Mouse (Mus musculus) urinary bladder, adult 18-20 months (tissue): ENCODE measurements around the gene Fancd2.

ENCODE experiments used
- DNase-seq, 2 experiments: peaks; one replicate each; pipeline ENCODE4 v3.0.0; 2022; ENCODE audit warnings: low spot score in 2 of 2, mixed read lengths in 2 of 2

The Fancd2 gene

DNA sequence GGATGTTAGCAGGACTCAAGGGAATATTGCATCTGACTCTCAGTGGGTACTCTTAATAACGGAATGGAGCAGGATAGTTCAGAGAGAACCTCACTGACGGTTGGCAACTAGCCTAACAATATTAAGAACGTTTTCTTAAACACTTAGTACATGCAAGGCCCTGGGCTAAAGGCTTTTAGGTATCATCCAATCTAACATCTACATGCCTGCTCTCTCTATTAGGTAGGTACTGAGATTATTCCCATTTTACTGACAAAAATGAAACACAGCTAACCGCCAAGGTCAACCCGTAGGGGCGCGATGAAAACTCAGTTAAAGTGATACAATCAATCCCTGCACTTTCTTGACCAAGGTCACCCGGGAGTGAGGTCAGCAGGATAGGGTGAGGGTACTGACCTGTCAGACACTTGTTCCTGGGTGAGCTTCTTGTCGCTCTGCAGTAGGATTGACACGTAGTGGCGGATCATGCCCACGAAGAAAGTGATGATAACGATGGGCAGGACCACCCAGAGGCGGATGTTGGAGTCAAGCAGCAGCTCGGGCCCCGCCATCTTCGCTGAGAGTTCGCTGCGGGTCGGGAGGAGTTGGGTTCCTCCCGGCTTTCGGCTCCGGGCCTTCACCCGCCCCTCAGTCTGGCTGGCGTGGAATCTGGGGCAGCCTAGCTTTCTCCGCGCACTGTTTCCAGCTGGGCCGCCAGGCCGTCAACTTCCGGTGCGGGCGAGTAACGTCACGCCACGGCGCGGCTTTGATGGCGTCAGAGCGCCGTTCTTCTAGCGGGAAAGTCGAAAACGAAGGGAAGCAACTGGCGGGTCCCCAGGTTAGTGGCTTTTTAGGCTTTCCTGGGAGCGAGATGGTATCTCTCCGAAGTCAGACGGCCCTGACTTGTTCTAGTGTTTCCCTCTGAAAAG, at the start of gene Fancd2, which contains the start of gene Emc3:
Gene Fancd2 (plus strand): TSS at position 751 of the 908 bp plus-strand sequence.
Gene Emc3 (minus strand): TSS at position 721 of the 908 bp plus-strand sequence.
- DNase-seq = peak; percentile 78 to 92

DNA sequence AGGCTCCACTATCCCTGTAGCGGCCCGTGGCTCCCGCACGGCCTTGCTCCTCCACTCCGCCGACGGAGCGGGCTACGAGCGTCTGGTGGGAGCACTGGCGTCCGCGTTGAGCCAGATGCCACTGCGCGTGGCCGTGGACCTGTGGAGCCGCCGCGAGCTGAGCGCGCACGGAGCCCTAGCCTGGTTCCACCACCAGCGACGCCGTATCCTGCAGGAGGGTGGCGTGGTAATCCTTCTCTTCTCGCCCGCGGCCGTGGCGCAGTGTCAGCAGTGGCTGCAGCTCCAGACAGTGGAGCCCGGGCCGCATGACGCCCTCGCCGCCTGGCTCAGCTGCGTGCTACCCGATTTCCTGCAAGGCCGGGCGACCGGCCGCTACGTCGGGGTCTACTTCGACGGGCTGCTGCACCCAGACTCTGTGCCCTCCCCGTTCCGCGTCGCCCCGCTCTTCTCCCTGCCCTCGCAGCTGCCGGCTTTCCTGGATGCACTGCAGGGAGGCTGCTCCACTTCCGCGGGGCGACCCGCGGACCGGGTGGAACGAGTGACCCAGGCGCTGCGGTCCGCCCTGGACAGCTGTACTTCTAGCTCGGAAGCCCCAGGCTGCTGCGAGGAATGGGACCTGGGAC, 48.9 kb upstream of the Fancd2 start:
- no peak for DNase-seq

DNA sequence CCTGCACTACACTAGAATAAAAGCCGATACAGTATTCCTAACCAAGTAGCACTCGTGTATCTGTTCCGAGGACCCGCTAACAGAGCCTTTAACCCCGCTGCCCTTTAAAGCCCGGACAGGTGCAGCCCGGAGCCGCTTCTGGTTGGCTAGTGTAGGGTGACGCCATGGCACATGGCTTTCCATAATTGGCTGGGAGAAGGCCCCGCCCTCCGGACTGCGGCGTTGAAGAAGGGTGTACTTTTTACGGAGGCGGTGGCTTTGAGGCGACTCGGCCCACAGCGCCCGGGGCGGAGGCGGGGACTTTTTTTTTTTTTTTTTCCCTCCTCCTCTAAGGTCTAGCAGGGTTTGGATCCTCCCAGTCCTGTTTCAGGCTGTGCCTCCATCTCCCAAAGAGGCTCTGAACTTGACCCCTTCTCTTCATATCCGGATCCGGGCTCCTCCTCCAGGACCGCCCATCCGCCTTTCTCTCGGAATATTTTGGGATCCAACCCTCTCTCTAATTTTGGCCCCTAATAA, 48.3 kb upstream of the Fancd2 start, which contains the start of gene Creld1:
Gene Creld1 (plus strand): TSS at position 198 of the 516 bp plus-strand sequence.
- DNase-seq = peak; percentile 83 to 96

DNA sequence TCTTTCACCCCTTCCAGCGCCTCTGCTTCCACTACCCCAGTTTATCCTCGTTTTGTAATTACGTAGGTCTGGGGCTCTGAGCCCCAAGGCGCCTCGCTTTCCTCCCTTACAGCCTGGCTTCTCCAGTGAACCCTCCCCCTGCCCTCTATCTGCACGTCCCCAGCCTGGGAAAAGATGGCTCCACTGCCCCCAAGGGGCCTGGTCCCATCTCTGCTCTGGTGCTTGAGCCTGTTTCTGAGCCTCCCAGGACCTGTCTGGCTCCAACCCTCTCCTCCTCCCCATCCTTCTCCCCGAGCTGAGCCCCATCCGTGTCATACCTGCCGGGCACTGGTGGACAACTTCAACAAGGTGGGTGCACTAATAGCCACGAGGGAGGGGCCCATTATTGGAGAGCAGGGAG, 47.8 kb upstream of the Fancd2 start:
- DNase-seq = no peak

DNA sequence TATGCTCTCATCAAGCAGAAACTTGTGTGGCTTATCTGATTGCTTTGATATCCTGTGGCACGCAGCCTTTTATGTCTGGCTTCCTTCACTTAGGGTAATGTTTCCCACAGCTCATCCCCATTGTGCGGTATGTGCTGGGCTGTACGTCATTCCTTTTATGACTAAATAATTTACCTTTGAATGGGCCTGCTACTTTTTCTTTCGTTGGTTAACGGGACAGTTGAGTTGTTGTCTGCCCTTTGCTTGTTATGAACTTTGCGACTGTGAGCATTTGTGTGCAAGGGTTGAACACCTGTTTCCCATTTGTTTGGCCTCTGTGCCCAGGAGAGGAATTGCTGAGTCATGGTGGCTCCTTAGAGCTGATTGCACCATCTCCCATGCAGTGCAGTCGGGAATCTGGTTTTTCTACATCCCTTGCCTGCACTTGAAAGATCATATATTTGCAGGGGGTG, 44.3 kb upstream of the Fancd2 start:
- peak in 1 of 2 experiments; percentile 68 for DNase-seq

DNA sequence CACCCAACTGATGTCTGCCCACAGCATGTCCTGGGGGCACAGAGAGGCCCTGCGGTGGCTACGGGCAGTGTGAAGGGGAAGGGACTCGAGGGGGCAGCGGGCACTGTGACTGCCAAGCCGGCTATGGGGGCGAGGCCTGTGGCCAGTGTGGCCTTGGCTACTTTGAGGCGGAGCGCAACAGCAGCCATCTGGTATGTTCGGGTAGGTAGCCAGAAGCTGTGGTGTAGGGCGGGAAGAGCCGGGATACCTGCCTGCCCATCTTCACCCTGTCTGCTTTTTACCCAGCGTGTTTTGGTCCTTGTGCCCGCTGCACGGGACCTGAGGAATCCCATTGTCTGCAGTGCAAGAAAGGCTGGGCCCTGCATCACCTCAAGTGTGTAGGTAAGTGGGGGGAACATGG, 42.1 kb upstream of the Fancd2 start:
- DNase-seq = no peak

DNA sequence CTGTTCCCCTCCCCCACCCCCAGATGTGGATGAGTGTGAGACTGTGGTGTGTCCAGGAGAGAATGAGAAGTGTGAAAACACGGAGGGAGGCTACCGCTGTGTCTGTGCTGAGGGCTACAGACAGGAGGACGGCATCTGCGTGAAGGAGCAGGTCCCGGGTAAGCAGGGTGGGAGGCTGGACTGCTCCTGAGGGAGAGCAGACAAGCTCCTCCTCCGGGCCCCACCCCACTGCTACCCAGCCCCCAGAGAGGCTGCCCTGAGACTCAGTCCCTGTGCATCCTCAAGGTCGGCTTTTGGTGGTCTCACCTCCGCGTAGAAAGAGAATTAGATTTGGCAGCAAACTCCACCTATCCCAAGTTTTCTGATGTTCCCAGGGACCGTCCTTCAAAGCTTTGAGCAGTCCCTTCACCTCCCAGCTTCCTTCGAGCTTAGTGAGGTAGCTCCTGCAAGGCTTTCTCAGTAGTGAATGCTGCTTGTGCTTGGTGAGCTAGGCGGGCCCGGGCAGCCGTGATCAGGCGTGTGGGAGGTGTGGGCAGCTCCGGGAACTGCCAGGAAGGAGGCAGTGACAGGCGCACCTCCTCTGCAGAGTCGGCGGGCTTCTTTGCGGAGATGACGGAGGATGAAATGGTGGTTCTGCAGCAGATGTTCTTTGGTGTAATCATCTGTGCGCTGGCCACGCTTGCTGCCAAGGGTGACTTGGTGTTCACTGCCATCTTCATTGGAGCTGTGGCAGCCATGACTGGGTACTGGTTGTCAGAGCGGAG, 39.2 kb upstream of the Fancd2 start:
- DNase-seq = no peak

DNA sequence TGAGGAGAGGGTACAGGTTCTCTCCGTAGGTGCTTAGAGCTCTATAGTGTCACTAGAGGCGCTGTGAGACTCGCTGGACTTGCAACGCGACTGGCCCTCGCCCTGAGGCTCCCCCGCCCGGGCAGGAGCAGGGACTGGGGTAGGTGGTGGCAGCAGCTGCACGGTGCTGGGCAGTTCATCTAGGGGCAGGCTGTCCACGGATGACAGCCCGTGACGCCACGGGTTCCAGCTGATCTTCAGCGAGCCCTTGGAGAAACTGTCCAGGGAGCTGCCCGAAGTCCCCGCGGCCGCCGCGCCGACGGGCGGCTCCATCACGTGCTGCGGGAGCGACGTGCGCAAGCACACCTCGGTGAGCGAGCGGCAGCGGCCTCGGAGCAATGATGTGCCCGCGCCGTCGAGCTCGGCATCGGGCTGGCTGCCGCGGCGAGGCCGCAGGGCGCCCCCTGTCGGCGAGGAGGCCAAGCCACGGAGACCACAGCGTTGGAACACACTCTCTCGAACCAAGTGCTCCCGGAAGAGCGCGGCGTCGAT, 37.2 kb upstream of the Fancd2 start:
- DNase-seq = peak; percentile 82 to 83

DNA sequence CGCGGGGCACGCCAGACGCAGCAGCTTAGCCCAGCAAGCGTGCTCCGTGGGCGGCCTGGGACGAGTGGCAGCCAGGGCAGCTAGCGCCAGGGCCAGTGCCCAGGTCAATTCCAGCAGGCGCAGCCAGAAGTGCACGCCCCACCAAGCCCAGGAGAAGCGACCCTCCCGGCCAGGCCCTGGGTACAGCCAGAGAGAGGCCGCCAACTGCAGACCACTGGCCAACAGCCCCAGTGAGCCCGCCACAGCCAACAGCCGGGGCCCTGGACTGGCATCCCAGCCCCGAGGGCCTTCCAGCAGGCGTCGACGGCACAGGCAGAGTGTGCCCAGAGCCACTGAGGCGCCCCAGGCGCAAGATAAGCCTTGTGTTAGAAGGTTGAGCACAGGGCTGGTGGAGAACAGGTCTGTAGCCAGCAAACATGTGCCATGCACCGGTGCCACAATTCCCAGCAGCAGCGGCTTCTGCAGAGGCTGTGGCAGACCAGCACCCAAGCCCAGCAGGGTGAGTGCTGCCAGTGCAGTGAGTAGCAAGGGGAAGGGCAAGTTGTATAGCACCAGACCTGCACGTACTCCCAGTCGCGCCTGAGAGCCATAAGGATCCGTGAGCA, 36.3 kb upstream of the Fancd2 start:
- no peak for DNase-seq

DNA sequence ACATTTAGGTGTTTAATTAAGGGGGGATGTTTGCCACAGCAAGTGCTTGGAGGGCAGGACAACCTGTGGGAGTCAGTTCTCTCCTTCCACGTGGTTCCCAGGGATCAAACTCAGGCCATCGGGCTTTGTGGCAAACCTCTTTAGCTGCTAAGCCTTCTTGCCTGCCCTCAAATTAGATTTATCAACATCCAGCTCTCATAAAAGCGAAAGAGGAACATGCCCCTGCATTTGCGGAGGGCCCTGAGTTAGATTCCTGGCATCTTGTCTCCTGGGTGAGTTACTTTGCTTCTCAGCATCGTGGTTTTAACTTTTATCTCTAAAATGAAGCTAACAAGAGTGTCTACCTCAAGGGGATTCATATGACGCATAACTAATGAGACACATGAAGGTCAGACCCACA, 32.1 kb upstream of the Fancd2 start:
- no peak for DNase-seq

DNA sequence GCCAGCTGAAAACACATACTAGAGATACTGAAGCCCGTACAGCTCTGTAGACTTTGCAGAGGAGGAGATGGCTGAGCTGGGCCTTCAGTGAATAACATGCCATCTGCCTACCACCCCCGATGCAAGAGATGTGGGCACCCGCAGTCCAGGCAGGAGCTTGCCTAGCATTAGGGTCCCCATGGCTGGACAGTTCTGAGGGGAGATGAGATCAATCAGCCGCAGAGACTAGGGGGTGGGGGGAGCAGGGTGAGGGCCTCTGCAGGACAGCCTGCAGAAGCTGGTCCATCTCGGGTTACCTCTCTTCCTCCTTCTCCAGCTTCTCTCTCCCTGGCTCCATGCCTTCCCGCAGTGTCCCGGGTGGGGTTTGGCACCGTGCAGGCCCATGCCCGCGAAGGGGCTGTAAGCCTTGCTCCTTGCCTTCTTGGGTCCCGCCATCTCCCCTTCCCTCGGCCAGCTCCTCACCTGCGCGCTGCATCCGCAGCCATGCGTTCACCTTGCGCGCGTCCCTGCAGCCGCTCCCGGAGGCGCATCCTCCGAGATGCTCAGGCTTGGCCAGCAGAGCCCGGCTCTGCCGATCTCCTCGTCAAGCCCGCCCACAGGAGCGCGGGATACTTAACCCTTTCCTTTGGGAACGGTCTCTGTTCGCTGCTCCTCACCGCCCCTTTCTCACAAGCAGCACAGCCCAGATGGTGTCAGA, 29.9 kb upstream of the Fancd2 start, which contains the start of gene Prrt3:
Gene Prrt3 (minus strand): TSS at position 544 of the 697 bp plus-strand sequence.
- DNase-seq = no peak

DNA sequence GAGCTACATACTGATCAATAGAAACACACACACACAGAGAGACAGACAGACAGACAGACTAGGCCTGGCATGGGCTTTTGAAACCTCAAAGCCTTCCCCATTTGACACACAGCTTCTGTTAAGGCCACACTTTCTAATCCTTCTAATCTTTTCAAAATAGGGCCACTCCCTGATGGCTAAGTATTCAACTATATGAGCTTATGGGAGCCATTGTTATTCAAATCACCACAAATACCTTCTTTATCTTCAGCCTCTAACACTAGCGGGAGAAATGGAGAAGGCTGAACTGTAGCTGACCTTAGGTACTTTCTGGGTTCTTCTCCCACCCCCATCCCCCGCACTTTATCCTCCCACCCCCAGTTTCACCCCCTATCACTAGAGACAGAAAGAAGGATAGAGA, 28.7 kb upstream of the Fancd2 start:
- no peak for DNase-seq

DNA sequence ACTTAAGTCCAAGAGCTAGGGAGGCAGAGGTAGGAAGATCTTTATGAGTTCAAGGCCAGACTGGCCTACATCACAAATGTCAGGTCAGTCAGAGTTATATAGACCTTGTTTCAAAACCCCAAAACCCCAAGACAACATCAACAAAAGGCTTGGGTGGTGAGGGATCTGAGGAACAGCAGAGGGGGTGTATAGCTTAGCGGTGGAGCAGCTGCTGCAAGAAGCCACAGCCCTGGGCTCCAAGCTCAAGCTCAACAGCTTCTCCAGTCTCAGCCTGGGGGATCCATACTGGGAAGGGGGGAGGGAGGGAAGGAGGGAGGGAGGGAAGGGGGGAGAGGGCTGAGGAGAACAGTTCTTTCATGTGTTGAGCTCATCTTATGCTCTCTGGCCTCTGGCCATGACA, 25.8 kb upstream of the Fancd2 start:
- DNase-seq = no peak

DNA sequence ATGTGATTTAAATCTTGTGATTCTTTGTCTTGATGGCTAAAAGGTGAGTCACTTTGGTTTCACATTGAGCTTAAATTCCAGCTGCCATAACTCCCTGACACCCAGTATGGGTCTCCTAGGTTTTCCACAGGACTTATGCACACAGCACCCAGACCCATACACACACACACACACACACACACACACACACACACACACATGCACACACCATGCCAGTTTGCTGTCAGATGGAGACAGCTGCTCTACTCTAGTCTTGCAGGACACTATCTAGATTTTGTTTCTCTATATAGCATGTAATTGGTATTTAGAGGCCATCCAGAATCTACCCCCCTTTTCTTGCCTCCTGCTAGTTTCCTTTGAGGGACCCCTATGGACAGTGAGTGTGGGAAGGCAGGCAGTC, 24.4 kb upstream of the Fancd2 start:
- no peak for DNase-seq

DNA sequence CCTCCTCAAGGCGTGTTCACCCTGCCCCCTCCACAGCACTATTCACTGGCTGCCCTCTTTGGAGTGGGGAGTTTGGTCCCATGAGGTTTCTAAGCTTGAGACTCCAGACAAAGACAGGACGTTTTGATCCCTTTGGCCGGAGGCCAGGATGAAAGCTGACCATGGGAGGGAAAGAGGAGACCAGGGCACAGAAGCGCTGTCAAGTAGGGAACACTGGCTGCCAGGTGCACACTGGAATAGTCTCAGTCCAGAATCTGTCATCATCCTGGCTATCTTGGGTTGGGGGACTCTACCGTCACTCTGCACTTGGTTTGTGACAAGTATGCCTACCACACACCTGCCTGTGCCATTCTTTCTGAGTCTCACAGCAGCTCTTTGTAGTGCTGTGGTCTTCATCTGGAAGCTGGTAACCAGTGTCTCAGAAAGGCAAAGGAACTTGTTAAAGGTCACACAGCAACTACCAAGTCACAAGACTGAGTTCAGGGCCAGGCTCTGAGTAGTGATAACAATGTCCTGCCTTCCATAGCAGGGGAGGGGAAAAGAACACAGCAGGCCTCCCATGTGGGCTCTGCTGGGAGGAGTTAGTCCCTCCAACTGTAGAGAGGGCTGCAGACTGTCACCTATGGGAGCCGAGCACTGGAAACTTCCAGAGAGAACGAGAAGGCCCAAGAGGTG, 23.1 kb upstream of the Fancd2 start:
- DNase-seq = no peak

DNA sequence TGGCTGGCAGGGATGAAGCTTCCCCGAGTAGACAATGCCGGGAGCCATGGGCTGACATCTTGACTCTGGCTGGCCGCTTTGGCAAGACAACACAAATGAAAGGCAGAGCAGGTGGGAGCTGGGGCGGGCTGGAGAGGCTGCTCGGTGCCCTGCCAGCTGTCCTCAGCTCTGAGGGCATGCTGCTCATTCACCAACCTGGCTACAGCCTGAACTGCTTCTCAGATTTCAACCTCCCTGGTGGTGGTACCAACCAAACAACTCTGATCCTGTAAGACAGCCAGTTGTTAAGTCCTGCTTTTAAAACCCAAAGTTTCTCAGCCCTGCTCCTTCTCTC, 22.6 kb upstream of the Fancd2 start:
- no peak for DNase-seq

DNA sequence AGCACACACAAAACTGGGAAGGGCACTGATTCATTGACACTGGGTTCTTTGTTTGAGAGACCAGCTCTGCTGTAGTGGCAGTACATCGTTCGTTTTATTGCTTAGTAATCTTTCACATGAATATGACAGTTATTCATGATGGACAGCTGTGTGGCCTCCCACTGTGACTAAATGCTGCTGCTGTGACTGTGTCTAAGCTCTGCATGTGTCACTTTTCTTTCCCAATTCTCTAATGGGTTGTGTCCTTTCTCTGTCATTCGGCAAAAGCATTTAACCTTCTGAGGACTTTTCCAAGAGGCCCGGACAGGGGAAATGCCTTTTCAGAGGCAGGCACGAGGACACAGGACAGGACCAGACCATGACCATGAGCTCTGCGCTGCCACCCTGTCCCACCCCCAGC, 17.5 kb upstream of the Fancd2 start:
- no peak for DNase-seq

DNA sequence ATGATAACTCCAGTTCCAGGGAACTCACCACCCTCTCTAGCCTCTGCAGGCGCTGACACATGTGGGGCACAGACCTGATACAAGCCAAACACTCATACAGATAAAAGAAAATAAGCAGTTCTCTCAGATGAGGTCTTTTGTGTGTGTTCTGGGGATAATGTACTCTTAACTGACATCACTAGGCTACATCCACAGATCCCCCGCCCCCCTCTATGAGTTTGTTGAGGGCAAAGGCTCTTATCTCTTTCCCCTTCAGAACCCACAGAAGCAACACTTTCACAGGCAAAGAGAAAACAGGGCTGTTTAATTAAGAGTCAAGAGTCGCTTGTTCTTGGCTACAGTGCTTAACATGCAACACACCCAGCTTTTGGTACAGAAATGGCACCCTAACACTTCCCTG, 16.9 kb upstream of the Fancd2 start:
- DNase-seq = no peak

DNA sequence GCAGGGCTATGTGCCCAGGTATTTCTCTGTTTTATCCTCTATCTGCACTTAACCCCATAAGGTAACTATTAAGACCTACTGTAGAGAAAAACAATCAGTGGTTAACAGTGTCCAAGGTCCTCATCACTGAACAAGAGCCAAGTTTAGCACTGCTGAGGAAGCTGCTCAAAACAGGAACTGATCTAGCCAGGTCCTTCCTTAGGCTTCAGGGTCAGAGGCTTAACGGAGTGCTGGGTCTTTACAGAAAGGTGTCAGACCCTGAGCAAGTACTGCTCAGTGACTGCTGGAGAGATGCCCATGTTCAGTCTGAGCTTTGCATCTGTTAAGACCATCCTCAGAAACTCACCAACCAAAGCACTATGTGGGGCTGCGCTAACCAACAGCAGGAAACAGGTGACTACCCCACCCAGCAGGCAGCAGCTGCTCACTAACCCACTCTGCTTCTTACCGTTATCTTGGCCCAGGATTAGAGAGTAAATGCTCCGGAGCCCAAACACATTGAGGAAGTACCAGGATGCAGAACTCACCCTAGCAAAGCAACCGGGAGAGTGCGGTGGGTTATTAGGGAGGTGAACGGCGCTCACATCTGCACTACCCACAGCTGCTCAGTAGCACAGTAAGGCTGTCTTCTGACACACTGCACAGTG, 13.9 kb upstream of the Fancd2 start:
- no peak for DNase-seq

DNA sequence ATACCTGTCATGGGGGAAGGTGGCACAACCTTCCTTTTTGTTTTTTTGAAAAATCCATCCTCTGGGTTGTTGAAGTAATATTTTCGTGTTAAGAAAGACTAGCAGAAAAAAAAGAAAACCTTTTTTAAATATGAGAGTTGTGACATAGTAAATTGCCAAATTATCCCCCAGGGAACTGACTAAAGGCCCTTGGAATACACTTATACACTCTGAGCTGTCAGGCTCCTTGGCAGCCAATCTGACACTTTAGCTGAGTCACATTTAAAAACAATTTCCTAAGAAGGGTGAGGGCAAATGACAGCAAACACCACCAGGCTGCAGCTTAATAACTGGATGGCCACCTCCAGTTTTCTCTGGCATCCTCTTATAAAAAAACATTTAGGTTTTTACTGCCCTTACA, 9.2 kb upstream of the Fancd2 start:
- DNase-seq = no peak
